Mouse (Mus musculus) MEL (cell line): Measurements from ENCODE around the gene Bsnd. TPM values are rescaled to one million over a fixed set of nuclear protein-coding genes. Genes with fewer than 3 reads are reported as not detected.

Experiments used
- DNase-seq: peaks from one replicate; pipeline ENCODE4 v3.0.0; 2011; ENCODE audit warnings: low read depth, low spot score
- H3K27ac ChIP-seq: 2 replicates; pipeline ENCODE4 v1.5.1; 2012; ENCODE audit warnings: low read depth, mild to moderate bottlenecking, control low read depth, low read length, moderate library complexity; ENCODE audit not compliant: control insufficient read depth
- H3K27me3 ChIP-seq, 2 experiments: fragments of 150-350 bp in 1 of 2; sonication (generic) in 1 of 2; 2 replicates each; pipeline ENCODE4 v1.6.1; 2012; ENCODE audit warnings: low read length in 2 of 2, mild to moderate bottlenecking in 2 of 2, improper control_type of control experiment in 1 of 2, moderate library complexity in 1 of 2; ENCODE audit not compliant: insufficient read depth in 2 of 2, control insufficient read depth in 1 of 2
- H3K36me3 ChIP-seq, 2 experiments: 2 replicates each; pipeline ENCODE4 v1.6.1; 2012 to 2014; ENCODE audit warnings: low read length in 2 of 2, improper control_type of control experiment in 1 of 2, inconsistent platforms in 1 of 2, mild to moderate bottlenecking in 1 of 2; ENCODE audit not compliant: insufficient read depth in 2 of 2, control insufficient read depth in 1 of 2
- H3K4me1 ChIP-seq, 2 experiments: fragments of 150-350 bp in 1 of 2; sonication (generic) in 1 of 2; 2 replicates each; pipeline ENCODE4 v1.6.1; 2012; ENCODE audit warnings: low read length in 2 of 2, improper control_type of control experiment in 1 of 2, mild to moderate bottlenecking in 1 of 2; ENCODE audit not compliant: insufficient read depth in 2 of 2, control insufficient read depth in 1 of 2
- H3K4me3 ChIP-seq, 2 experiments: fragments of 150-350 bp in 1 of 2; sonication (generic) in 1 of 2; 2 replicates each; pipeline ENCODE4 v1.5.1; 2012; ENCODE audit warnings: low read depth in 2 of 2, low read length in 2 of 2, mild to moderate bottlenecking in 2 of 2, moderate library complexity in 2 of 2, control low read depth in 1 of 2, improper control_type of control experiment in 1 of 2; ENCODE audit not compliant: control insufficient read depth in 1 of 2, insufficient read depth in 1 of 2
- H3K79me2 ChIP-seq: 2 replicates; pipeline ENCODE4 v1.6.1; 2012; ENCODE audit warnings: mild to moderate bottlenecking, low read length, moderate library complexity; ENCODE audit not compliant: control insufficient read depth, poor library complexity, insufficient read depth
- H3K9ac ChIP-seq: 2 replicates; pipeline ENCODE4 v1.6.1; 2012; ENCODE audit warnings: low read depth, mild to moderate bottlenecking, control low read depth, low read length, moderate library complexity; ENCODE audit not compliant: control insufficient read depth, poor library complexity, severe bottlenecking
- H3K9me3 ChIP-seq: fragments of 150-350 bp; sonication (generic); replicated peaks from 2 replicates; pipeline ENCODE4 v1.6.1; 2012; ENCODE audit warnings: mild to moderate bottlenecking, low read length, improper control_type of control experiment, moderate library complexity; ENCODE audit not compliant: insufficient read depth
- CTCF ChIP-seq, 3 experiments: IDR thresholded peaks in 2 of 3; conservative IDR thresholded peaks in 1 of 3; 2 replicates each; pipeline ENCODE4 v1.5.1; 2011 to 2012; ENCODE audit warnings: low read length in 3 of 3, low read depth in 2 of 3, mild to moderate bottlenecking in 2 of 3, improper control_type of control experiment in 1 of 3, inconsistent platforms in 1 of 3, mixed read lengths in 1 of 3, moderate library complexity in 1 of 3; ENCODE audit not compliant: control insufficient read depth in 1 of 3, insufficient read depth in 1 of 3, poor library complexity in 1 of 3, severe bottlenecking in 1 of 3
- ETS1 ChIP-seq: IDR thresholded peaks from 2 replicates; pipeline ENCODE4 v1.6.1; 2012; ENCODE audit warnings: low read depth, mild to moderate bottlenecking, inconsistent platforms, low read length, improper control_type of control experiment, moderate library complexity
- HCFC1 ChIP-seq: IDR thresholded peaks from 2 replicates; pipeline ENCODE4 v1.6.1; 2012; ENCODE audit warnings: low read depth, mild to moderate bottlenecking, inconsistent platforms, low read length, improper control_type of control experiment, moderate library complexity
- JUND ChIP-seq: IDR thresholded peaks from 2 replicates; pipeline ENCODE4 v1.6.1; 2011; ENCODE audit warnings: low read depth, mild to moderate bottlenecking, improper control_type of control experiment, low read length
- MYB ChIP-seq: IDR thresholded peaks from 2 replicates; pipeline ENCODE4 v1.6.1; 2011; ENCODE audit warnings: mild to moderate bottlenecking, low read depth, low read length, improper control_type of control experiment
- MYC ChIP-seq: IDR thresholded peaks from 2 replicates; pipeline ENCODE4 v1.6.1; 2011; ENCODE audit warnings: low read depth, mild to moderate bottlenecking, low read length, improper control_type of control experiment, moderate library complexity
- NELFE ChIP-seq: IDR thresholded peaks from 2 replicates; pipeline ENCODE4 v1.6.1; 2011; ENCODE audit warnings: low read depth, low read length, improper control_type of control experiment
- NRF1 ChIP-seq: IDR thresholded peaks from 2 replicates; pipeline ENCODE4 v1.6.1; 2014; ENCODE audit warnings: low read depth, mild to moderate bottlenecking, inconsistent platforms, low read length, improper control_type of control experiment, moderate library complexity; ENCODE audit not compliant: poor library complexity, insufficient read depth, severe bottlenecking
- POLR2AphosphoS5 ChIP-seq: IDR thresholded peaks from 2 replicates; pipeline ENCODE4 v1.6.1; 2012; ENCODE audit warnings: low read depth, borderline replicate concordance, mild to moderate bottlenecking, inconsistent platforms, low read length, moderate library complexity, mixed read lengths
- RCOR1 ChIP-seq: IDR thresholded peaks from 2 replicates; pipeline ENCODE4 v1.6.1; 2012; ENCODE audit warnings: low read depth, mild to moderate bottlenecking, inconsistent platforms, low read length, improper control_type of control experiment
- SMC3 ChIP-seq: IDR thresholded peaks from 2 replicates; pipeline ENCODE4 v1.6.1; 2011; ENCODE audit warnings: low read depth, low read length, improper control_type of control experiment
- TBP ChIP-seq: IDR thresholded peaks from 2 replicates; pipeline ENCODE4 v1.8.0; 2011; ENCODE audit warnings: low read depth, low read length, improper control_type of control experiment
- ZC3H11A ChIP-seq: IDR thresholded peaks from 2 replicates; pipeline ENCODE4 v1.6.1; 2012; ENCODE audit warnings: low read depth, mild to moderate bottlenecking, inconsistent platforms, low read length, improper control_type of control experiment
- ZKSCAN1 ChIP-seq: IDR thresholded peaks from 2 replicates; pipeline ENCODE4 v1.6.1; 2012; ENCODE audit warnings: low read depth, mild to moderate bottlenecking, inconsistent platforms, low read length, improper control_type of control experiment, moderate library complexity
- polyA plus RNA-seq, 2 experiments: library from polyadenylated mRNA; stranded (reverse) in 1 of 2; unstranded in 1 of 2; fragments of >175 nt in 1 of 2; fragments of >200 nt in 1 of 2; gene quantifications; 2 replicates each; pipeline versions ENCODE4 v1.2.1 to v1.2.4; 2012; ENCODE audit warnings: low replicate concordance in 2 of 2, low read depth in 1 of 2; ENCODE audit not compliant: insufficient read length in 2 of 2, insufficient read depth in 1 of 2, missing spikeins in 1 of 2
- total RNA-seq: library from RNA; depleted of rRNA; stranded (reverse); fragments of 300-350 nt; gene quantifications from 2 replicates; pipeline ENCODE4 v1.2.3, GENCODE M21; 2012

Gene Bsnd
- total and polyA plus RNA-seq, 3 experiments, result 0.04 TPM; not detected in 2

GRCm38 (mm10) chr4:106509888-106510287 lies 17.8 kb upstream of the Bsnd start:
- H3K4me1 ChIP-seq, result no peaks in the 10 kb centered on the region
- no peak overlapping the region for H3K9ac ChIP-seq
- peaks cover 15 to 22% of the 10 kb centered on the region in 2 experiments for H3K27me3 ChIP-seq
- H3K36me3 ChIP-seq, result no peaks in the 10 kb centered on the region
- H3K9me3 ChIP-seq, result no peaks in the 10 kb centered on the region
- H3K27ac ChIP-seq, result no peak overlapping the region
- no peak for DNase-seq
- H3K4me3 ChIP-seq, result no peak overlapping the region
- TF ChIP-seq TBP (no peak), NRF1 (no peak)
- TF ChIP-seq, all 39 proteins: peak for 0
- no peaks in the 10 kb centered on the region for H3K79me2 ChIP-seq

- Histone ChIP-seq H3K27ac (no peak overlapping the region), H3K36me3 (no peaks in the 10 kb centered on the region), H3K79me2 (no peaks in the 10 kb centered on the region)
- DNase-seq, result no peak
- TF ChIP-seq HCFC1, result no peak
- no peak for TF ChIP-seq CTCF (IDR thresholded peaks at IDR 0.05 in 2 of 3, conservative IDR thresholded peaks at IDR 0.05 in 1 of 3; ENCODE audit: control insufficient read depth in 1 of 3, insufficient read depth in 1 of 3, low read depth in 2 of 3, low read length in 3 of 3, poor library complexity in 1 of 3, severe bottlenecking in 1 of 3)
- TF ChIP-seq ETS1, result no peak
- TF ChIP-seq JUND, result no peak
- TF ChIP-seq RCOR1, result no peak
- TF ChIP-seq, all 39 proteins: peak for 0
- H3K4me1 ChIP-seq, result no peaks in the 10 kb centered on the region
- H3K4me3 ChIP-seq, result no peak overlapping the region
- no peak overlapping the region for H3K9ac ChIP-seq
- no peaks in the 10 kb centered on the region for H3K9me3 ChIP-seq
- H3K27me3 ChIP-seq, result peaks cover 8 to 11% of the 10 kb centered on the region in 2 experiments
These were observed 13.5 kb upstream of the Bsnd start for GRCm38 (mm10) chr4:106505453-106506058.

GRCm38 (mm10) chr4:106503578-106503977 lies 11.5 kb upstream of the Bsnd start:
- DNase-seq, result peak; percentile 21
- H3K4me1 ChIP-seq, result no peaks in the 10 kb centered on the region
- TF ChIP-seq CTCF (IDR thresholded peaks at IDR 0.05 in 2 of 3, conservative IDR thresholded peaks at IDR 0.05 in 1 of 3; ENCODE audit: control insufficient read depth in 1 of 3, insufficient read depth in 1 of 3, low read depth in 2 of 3, low read length in 3 of 3, poor library complexity in 1 of 3, severe bottlenecking in 1 of 3) (peak; percentile 37 to 52 (median 52)), NELFE (no peak), ZKSCAN1 (no peak), POLR2AphosphoS5 (no peak), ZC3H11A (no peak), MYC (peak; percentile 59; the same call in 1 of the 2 replicates), SMC3 (peak; percentile 19; the same call in 1 of the 2 replicates), MYB (no peak), ETS1 (no peak)
- H3K9ac ChIP-seq, result no peak overlapping the region
- H3K27ac ChIP-seq, result no peak overlapping the region
- peaks cover 2 to 3% of the 10 kb centered on the region in 2 experiments; a peak in 3 of 4 replicates for H3K27me3 ChIP-seq
- no peaks in the 10 kb centered on the region for H3K36me3 ChIP-seq
- no peaks in the 10 kb centered on the region for H3K79me2 ChIP-seq
- H3K9me3 ChIP-seq, result no peaks in the 10 kb centered on the region
- no peak overlapping the region for H3K4me3 ChIP-seq
